Mouse (Mus musculus): ENCODE measurements at regions not wholly inside any gene's neighbourhood (a gene's known extent, or its start where the extent isn't known, plus 50 kb on each side); places are given as distances from the start of the nearest gene placed in this dataset.

DNA sequence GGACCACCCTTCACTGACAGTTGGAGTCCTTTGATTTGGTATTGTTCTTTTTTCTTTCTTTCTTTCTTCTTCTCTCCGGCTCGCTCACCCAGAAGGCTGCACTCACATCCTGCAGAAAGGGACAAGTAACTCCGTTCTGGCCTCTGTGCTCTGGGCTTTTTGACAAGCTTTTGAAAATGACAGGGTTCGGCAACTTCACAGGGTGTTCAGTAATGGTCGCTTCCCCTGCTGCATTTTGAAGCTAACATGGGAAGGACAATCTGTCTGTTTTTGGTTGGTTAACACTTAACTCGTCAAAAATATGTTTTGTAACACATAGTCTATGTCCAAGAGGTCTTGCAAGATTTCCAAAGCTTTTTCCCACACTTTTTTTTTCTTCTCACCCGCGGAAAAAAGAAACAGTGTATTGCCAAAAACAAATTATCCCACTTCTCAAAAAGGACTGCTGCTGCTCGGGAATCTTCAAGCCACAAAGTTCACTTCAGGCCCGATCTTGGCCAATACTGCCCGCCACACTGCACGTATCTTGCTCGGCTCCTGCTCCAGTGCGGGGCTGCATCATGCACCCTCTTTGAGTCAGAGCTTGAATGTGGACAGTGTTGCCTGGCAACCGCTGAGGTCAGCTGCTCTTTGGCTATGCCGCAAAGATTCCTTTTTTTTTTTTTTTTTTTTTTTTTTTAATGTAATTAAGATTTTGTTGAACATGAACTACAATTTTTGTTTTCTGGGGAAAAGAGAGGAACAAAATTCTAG lies 209.4 kb upstream of the Inhba start:
- no peak for DNase-seq (ENCODE audit: low read depth in 2 of 2, low spot score in 2 of 2)

DNA sequence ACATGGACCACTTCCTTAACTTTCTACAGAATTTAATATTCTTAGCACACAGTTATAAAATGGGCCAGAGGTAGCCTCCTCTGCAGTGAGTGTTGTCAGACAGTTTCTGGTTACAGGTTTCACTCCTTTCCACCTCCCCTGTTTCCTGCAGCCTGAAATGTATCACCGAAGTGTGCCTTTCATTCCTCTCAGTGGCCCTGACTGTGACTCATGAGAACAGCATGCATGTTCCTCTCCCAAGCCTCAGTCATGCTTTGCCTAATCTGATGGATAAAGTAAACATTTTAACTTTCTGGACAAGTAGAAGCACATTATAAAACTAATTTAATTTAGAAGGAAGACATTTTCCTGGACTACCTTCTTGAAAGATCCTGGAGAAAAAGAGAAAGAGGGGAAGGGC lies 207.7 kb upstream of the Inhba start:
- no peak for DNase-seq (ENCODE audit: low read depth in 2 of 2, low spot score in 2 of 2)

DNA sequence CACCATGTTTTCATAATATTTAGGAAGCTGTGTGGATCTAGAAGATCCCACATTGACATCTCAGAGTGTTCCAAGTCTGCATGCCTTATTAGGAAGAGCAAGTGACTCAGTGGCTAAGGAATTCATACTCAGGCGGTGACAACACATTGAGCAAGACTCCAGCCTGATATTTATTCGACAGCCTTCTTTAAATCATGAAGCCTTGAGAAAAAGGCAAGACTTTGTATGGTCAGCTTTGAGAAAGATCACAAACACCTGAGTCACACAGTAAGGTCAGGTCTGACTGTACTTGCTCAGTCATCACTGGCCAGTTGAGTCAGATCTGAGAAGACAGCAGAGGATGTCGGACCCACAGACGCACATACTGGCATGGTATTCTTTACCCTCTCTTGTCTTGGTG lies 204.7 kb upstream of the Inhba start:
- DNase-seq (ENCODE audit: low read depth in 2 of 2, low spot score in 2 of 2), result no peak

DNA sequence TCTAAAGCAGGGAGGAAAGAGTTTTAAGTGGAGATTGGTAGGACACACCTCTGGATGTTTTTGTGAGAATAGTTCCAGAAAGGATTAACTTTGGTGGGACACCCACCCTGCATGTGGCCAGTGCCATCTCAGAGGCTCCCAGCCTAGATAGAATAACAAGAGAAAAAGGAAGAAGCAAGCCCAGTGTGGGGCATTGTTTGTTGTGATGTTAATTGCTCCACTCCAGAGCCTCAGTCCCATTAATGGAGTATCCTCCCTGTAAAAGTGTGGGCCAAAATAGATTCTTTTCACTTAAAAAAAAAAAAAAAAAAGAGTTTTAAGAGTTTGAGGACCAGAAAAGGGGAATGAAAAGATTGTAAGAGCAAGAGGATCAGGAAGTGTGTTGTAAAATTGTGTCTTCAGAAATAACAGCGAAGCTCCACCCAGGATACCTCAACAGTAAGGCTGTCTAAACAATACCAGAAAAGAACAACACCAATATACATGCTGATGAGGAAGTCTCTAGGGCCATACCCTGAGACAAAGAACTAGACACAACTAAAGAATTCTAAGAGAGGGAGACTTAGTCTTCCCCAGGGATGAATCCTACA lies 189.3 kb upstream of the Inhba start:
- no peak for DNase-seq (ENCODE audit: low read depth in 2 of 2, low spot score in 2 of 2)

- DNase-seq (ENCODE audit: low read depth in 2 of 2, low spot score in 2 of 2), result peak; percentile 3 to 27
Observed at GRCm38 (mm10) chr13:15845806-15846205, 165.8 kb upstream of the Inhba start.

DNA sequence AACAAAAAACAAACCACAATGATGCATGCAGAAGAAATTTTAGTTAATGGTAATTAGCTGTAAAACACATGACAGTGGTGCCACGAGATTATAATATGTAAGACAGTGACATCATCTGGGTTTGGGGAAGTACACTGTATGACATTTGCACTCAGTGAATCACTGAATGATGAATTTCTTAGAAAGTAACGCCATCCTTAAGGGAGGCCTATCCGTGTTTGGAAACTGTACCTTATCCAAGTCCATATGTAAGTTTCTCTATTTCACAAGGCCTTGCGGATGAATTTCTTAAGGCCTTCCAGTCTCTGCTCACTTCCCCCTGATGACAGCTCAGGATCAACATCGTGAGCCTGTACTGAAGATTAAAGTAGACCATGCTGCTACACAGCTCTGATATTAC lies 163.6 kb upstream of the Inhba start:
- DNase-seq (ENCODE audit: low read depth in 2 of 2, low spot score in 2 of 2), result no peak

DNA sequence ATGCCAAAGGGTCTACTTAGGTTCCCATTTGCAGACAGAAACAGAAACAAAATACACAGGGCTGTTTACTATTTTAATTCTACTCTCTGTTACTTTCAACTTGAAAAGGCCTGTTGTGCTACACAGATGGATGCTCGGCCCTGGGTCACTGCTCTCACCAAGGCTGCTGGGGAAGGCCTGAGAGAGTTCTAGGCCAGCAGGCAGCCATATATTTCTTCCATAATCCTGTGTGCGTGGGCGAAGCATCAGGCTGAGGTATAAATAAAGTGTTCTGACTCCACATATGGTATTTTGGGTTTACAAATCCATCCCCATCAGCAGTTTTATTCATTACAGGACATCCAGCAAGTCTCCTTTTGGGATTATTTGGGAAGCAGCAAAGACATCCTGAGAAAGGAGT lies 162.5 kb upstream of the Inhba start:
- DNase-seq (ENCODE audit: low read depth in 2 of 2, low spot score in 2 of 2), result no peak

DNA sequence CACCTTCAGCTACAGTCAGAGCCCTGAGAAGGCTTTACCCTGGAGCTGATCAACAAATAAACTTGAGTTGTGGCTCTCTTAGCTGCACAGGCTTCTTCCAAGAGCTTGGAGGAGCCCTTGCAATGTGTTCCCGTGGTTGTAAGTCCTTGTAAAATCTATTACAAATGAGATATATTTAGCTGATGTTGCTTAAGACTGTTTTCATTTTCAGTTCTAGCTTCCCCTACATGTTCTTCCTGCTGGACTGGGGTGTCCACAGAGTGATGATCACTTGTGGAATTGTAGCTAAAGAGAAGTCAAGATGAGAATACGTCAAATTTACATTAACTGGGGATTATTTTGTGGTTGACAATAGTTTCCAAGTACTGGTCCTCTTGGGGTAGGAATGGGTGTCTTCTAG lies 161.3 kb upstream of the Inhba start:
- DNase-seq (ENCODE audit: low read depth in 2 of 2, low spot score in 2 of 2), result no peak

GRCm38 (mm10) chr13:15853022-15853566 lies 158.6 kb upstream of the Inhba start:
- no peak for DNase-seq (ENCODE audit: low read depth in 2 of 2, low spot score in 2 of 2)

DNA sequence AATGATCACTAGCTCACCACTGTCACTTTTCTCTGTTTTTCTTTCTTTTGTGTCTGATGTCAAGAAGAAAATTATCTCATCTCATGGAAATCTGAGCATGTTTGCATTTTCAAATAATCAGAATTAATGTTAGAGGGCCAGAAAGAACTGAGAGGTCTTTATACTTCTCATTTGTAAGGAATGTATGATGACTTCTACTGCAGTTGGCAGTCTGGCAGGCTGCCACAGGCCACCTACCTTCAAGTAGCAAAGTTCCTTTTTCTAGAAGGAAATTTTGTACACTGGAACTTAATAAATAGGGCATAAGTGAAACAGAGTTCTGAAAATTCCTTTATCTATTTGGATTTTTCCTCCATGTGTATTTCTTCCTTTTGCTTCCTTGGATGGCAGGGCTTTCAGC lies 148.7 kb upstream of the Inhba start:
- no peak for DNase-seq (ENCODE audit: low read depth in 2 of 2, low spot score in 2 of 2)

DNA sequence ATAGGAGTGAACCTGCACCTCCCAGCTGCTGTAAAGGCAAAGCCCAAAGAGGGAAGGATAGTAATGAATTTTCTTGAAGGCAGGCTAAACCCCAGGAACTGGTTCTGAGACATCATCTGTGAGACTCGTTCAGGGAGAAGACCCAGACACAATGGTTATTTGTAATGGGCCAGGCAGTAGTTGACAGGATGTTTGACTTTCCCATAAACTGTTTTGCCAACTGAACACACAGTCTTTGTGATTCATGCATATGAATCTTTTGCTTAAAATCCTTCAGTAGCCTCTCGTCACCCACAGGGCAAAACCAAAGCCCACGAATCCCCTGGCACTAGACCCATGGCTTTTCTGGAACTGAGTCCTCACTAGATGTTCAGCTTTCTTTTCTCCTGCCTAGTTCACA lies 148.3 kb upstream of the Inhba start:
- DNase-seq (ENCODE audit: low read depth in 2 of 2, low spot score in 2 of 2), result no peak

- no peak for DNase-seq (ENCODE audit: low read depth in 2 of 2, low spot score in 2 of 2)
Observed at GRCm38 (mm10) chr13:15867046-15867561, 144.5 kb upstream of the Inhba start.

DNA sequence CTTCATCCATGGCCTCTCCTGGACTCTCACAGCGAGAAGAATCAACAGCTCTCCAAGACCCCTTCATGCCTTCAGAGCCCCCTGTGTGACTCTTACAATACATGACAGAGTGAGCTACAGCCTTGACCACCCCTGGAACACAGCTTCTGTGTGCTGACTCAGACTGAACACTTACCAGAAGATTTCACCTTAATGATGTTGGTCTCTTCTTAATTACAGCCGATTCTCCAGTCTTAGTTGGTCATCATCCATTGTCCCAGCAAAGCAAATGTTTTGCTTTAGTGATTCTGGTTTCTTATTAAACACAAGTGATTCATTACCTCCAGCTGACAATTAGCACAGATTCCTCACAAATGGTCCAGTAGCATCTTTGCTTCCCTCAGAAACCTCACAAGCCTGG lies 134.0 kb upstream of the Inhba start:
- DNase-seq (ENCODE audit: low read depth in 2 of 2, low spot score in 2 of 2), result no peak

DNA sequence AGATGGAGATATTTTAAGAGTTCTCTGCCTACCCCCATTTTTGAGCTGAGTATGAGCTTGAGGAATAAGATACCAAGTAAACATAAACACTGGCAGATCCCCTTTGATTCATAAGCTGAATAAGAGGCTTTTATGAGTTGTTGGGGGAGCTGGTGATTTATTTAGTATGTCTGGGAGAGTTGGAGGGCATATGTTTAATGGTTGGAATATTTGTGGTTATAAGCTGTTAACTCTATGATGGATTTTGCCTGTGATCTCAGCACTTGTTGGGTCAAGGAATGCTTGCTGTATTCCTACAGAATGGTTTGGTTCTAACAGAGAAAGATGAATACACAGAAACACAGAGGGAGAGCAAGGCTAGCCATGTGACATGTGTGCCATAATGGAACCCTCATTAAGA lies 132.1 kb upstream of the Inhba start:
- no peak for DNase-seq (ENCODE audit: low read depth in 2 of 2, low spot score in 2 of 2)

DNA sequence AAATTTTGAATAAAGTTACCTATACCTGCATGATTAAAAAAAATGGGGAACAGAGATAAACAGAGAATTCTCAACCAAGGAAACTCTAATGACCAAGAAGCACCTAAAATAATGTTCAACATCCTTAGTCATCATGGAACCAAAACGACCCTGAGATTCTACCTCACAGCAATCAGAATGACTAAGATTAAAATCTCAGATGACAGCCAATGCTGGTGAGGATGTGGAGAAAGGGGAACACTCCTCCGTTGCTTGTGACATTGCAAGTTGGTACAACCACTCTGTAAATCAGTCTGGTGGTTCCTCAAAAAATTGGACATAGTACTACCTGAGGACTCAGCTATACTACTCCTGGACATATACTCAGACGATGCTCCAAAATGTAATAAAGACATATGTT lies 120.9 kb upstream of the Inhba start:
- DNase-seq (ENCODE audit: low read depth in 2 of 2, low spot score in 2 of 2), result no peak

GRCm38 (mm10) chr13:15891403-15891802 lies 120.2 kb upstream of the Inhba start:
- DNase-seq (ENCODE audit: low read depth in 2 of 2, low spot score in 2 of 2), result no peak

- no peak for DNase-seq (ENCODE audit: low read depth in 2 of 2, low spot score in 2 of 2)
Observed at GRCm38 (mm10) chr13:15898201-15898600, 113.5 kb upstream of the Inhba start.

DNA sequence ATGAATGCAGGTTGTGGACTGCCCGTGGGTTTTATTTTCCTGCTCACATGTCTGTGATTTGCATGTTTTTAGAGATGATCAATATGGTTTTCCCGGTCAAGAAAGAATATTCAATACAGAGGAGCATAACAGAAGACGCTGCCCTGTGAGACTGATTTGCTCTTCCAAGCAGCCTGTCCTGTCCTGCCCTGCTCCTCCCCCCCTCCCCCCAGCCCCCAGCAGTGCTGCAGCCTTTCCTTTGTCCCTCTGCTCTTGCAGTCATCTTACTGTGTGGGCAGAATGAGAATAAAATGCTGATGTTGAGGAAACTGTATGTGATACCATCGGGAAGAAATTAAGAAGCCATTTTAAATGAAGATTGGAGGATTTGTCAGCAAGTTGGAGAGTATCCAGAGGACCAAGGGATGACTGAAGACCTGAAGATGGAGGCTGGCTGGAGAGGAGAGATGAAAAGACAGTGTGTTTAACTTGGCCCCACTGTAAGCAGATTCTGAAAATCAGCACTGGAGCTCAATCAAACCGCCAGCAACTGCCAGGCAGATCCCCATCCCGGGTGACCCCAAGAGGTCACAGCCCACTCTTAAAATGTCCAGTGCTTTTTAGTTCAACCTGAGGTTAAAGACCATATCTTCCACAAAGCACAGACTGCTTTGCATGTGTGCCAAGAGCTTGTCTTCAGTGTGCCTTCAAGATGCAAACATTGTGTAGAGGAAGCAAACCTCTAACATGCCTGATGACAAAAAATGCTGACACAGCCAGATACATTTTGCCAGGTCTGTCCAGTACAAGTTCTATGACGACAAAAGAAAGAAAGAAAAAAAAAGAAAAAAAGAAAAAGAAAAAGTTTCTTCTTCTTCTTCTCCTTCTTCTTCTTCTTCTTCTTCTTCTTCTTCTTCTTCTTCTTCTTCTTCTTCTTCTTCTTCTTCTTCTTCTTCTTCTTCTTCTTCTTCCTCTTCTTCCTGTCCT lies 109.7 kb upstream of the Inhba start:
- DNase-seq (ENCODE audit: low read depth in 2 of 2, low spot score in 2 of 2), result no peak

GRCm38 (mm10) chr13:15907806-15908205 lies 103.8 kb upstream of the Inhba start:
- DNase-seq (ENCODE audit: low read depth in 2 of 2, low spot score in 2 of 2), result no peak

DNA sequence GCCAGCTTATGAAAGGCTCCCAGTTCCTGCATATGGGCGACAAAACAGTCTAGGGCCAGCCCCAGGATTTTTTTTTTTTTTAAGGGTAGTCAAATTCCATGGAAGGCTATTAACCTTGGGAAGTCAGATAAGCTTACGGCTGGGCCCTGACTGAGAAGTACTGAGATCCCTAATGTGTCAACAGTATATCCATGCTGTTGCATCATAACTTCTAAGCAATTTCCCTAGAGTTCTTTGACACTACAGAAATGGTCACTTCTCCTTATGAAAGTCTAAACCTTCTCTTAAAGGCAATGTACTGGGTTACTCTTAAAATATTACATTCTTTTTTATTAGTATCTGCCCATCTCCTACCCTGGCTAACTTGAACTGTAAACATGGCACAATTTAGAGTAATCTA lies 101.1 kb upstream of the Inhba start:
- no peak for DNase-seq (ENCODE audit: low read depth in 2 of 2, low spot score in 2 of 2)

- no peak for DNase-seq (ENCODE audit: low read depth in 2 of 2, low spot score in 2 of 2)
Observed at GRCm38 (mm10) chr13:15911263-15911662, 100.4 kb upstream of the Inhba start.

Measured in CD8-positive naive resting alpha-beta T cell, adult 2 months (primary cell).